Mouse (Mus musculus) liver, embryonic 14.5 days (tissue): ENCODE measurements around the gene Nop9. TPM values are rescaled to one million over a fixed set of nuclear protein-coding genes. Genes with fewer than 3 reads are reported as not detected.
"Not testable (repeated sequence)": the region's sequence is repeated elsewhere in the genome, so short reads cannot be mapped to it uniquely, and the experiment has no call there.

Experiments
- ATAC-seq: fragments of 200-750 bp; cut with Nextera tagmentation; 2 replicates; pipeline ENCODE4 v1.8.0; 2017; ENCODE audit warnings: moderate number of reproducible peaks, mild to moderate bottlenecking, moderate library complexity; ENCODE audit not compliant: insufficient read depth
- DNase-seq, 3 experiments: peaks; one replicate each; pipeline ENCODE4 v3.0.0-alpha.2; 2012 to 2013; ENCODE audit warnings: low read depth in 3 of 3, low spot score in 3 of 3
- H3K27ac ChIP-seq: fragments of 300-500 bp; sonication (generic); 2 replicates; pipeline ENCODE4 v1.5.1; 2014; ENCODE audit warnings: moderate library complexity, mild to moderate bottlenecking, control low read depth, inconsistent platforms
- H3K27me3 ChIP-seq: fragments of 300-500 bp; sonication (generic); 2 replicates; pipeline ENCODE4 v1.6.1; 2014; ENCODE audit warnings: mild to moderate bottlenecking, low read length, moderate library complexity; ENCODE audit not compliant: control insufficient read depth, insufficient read depth
- H3K36me3 ChIP-seq: fragments of 300-500 bp; sonication (generic); replicated peaks from 2 replicates; pipeline ENCODE4 v1.6.1; 2014; ENCODE audit warnings: low read depth; ENCODE audit not compliant: control insufficient read depth, insufficient read depth
- H3K4me1 ChIP-seq, 2 experiments: fragments of 200-500 bp in 1 of 2; fragments of 300-500 bp in 1 of 2; sonication (generic) in 1 of 2; replicated peaks; 2 replicates each; pipeline ENCODE4 v1.6.1; 2012 to 2014; ENCODE audit warnings: antibody characterized with exemption in 1 of 2, inconsistent platforms in 1 of 2, low read length in 1 of 2; ENCODE audit not compliant: control insufficient read depth in 2 of 2, insufficient read depth in 2 of 2
- H3K4me2 ChIP-seq: fragments of 300-500 bp; sonication (generic); 2 replicates; pipeline ENCODE4 v1.6.1; 2014; ENCODE audit warnings: low read depth, mild to moderate bottlenecking, control low read depth, moderate library complexity
- H3K4me3 ChIP-seq, 2 experiments: fragments of 200-500 bp in 1 of 2; fragments of 300-500 bp in 1 of 2; sonication (generic) in 1 of 2; 2 replicates each; pipeline ENCODE4 v1.5.1; 2012 to 2014; ENCODE audit warnings: low read depth in 2 of 2, low read length in 2 of 2, mild to moderate bottlenecking in 2 of 2, control low read depth in 1 of 2, inconsistent platforms in 1 of 2, moderate library complexity in 1 of 2; ENCODE audit not compliant: insufficient read depth in 1 of 2
- H3K9ac ChIP-seq: fragments of 300-500 bp; sonication (generic); replicated peaks from 2 replicates; pipeline ENCODE4 v1.6.1; 2014; ENCODE audit warnings: mild to moderate bottlenecking, control low read depth, moderate library complexity
- H3K9me3 ChIP-seq: fragments of 300-500 bp; sonication (generic); 2 replicates; pipeline ENCODE4 v1.6.1; 2016; ENCODE audit warnings: low read length, mixed read lengths; ENCODE audit not compliant: control insufficient read depth
- CTCF ChIP-seq: IDR thresholded peaks from 2 replicates; pipeline ENCODE4 v1.5.1; 2016; ENCODE audit warnings: antibody characterized with exemption, low read depth, control low read depth
- EP300 ChIP-seq: IDR thresholded peaks from 2 replicates; pipeline ENCODE4 v1.6.1; 2016; ENCODE audit warnings: antibody characterized with exemption, low read depth
- WGBS: fragments of 180-500 bp; shearing (Covaris S2); extraction: QIAGEN DNeasy Blood & Tissue Kit; methylation state at CpG from one replicate; pipeline ENCODE4 v1.1.7; 2014; ENCODE audit not compliant: insufficient replicate concordance; 5-methylcytosine and 5-hydroxymethylcytosine counted together
- polyA plus RNA-seq, 2 experiments: library from polyadenylated mRNA; depleted of rRNA in 1 of 2; stranded (reverse) in 1 of 2; unstranded in 1 of 2; fragments of >200 nt; fragmentation: Nextera tagmentation in 1 of 2; extraction: Ambion mirVana in 1 of 2; gene quantifications; 2 replicates each; pipeline versions ENCODE4 v1.2.1 to v1.2.3; 2012 to 2014

Nop9 gene
- polyA plus RNA-seq, 2 experiments = 13.2 to 20.8 TPM

- no peak for DNase-seq
- WGBS = under 1% methylated on average over 31 of the region's 31 CpGs
- H3K9me3 ChIP-seq = no peaks in the 10 kb centered on the region
- no peaks in the 10 kb centered on the region for H3K27me3 ChIP-seq
- ATAC-seq = no peak; the same call in 1 of the 2 replicates
- H3K9ac ChIP-seq = peak overlapping the region; percentile 76
- peak overlapping the region; percentile 96 for H3K4me2 ChIP-seq
- peaks cover 15% of the 10 kb centered on the region for H3K36me3 ChIP-seq
- no peak for TF ChIP-seq EP300
- peak overlapping the region; percentile 69 to 90 for H3K4me3 ChIP-seq
- peaks cover 9 to 12% of the 10 kb centered on the region in 2 experiments; a peak in 3 of 4 replicates for H3K4me1 ChIP-seq
- H3K27ac ChIP-seq = peak overlapping the region; percentile 18; the same call in 1 of the 2 replicates
These were observed 356 bp downstream of the Nop9 start for GRCm38 (mm10) chr14:55745861-55746237.

GRCm38 (mm10) chr14:55747051-55747847 lies 1.8 kb downstream of the Nop9 start:
- H3K4me3 ChIP-seq = peak overlapping the region; percentile 69 to 90
- no peak overlapping the region for H3K27ac ChIP-seq
- peaks cover 27% of the 10 kb centered on the region for H3K36me3 ChIP-seq
- H3K4me1 ChIP-seq = peaks cover 9 to 12% of the 10 kb centered on the region in 2 experiments; a peak in 3 of 4 replicates
- ATAC-seq (no peak), DNase-seq (no peak)
- 71% methylated on average over 10 of the region's 10 CpGs for WGBS
- no peak for TF ChIP-seq CTCF
- no peak for TF ChIP-seq EP300
- H3K9me3 ChIP-seq = no peaks in the 10 kb centered on the region
- peak overlapping the region; percentile 96 for H3K4me2 ChIP-seq
- peak overlapping the region; percentile 76 for H3K9ac ChIP-seq
- H3K27me3 ChIP-seq = no peaks in the 10 kb centered on the region

- Histone ChIP-seq H3K4me2 (peak overlapping the region; percentile 26), H3K36me3 (peaks cover 16% of the 10 kb centered on the region), H3K4me3 (peak overlapping the region; percentile 33 to 36), H3K4me1 (0 out of 4 replicates have a peak, but pooled peaks cover 0 to 2% of the 10 kb centered on the region in 2 experiments), H3K9ac (no peak overlapping the region), H3K9me3 (no peaks in the 10 kb centered on the region), H3K27me3 (peaks cover 18% of the 10 kb centered on the region), H3K27ac (peak overlapping the region; percentile 10)
- DNase-seq = no peak
- no peak for TF ChIP-seq EP300
- no peak for TF ChIP-seq CTCF
- ATAC-seq = no peak
- WGBS = 8% methylated on average over 6 of the region's 6 CpGs
These were observed 12.1 kb downstream of the Nop9 start for GRCm38 (mm10) chr14:55757566-55757965.

DNA sequence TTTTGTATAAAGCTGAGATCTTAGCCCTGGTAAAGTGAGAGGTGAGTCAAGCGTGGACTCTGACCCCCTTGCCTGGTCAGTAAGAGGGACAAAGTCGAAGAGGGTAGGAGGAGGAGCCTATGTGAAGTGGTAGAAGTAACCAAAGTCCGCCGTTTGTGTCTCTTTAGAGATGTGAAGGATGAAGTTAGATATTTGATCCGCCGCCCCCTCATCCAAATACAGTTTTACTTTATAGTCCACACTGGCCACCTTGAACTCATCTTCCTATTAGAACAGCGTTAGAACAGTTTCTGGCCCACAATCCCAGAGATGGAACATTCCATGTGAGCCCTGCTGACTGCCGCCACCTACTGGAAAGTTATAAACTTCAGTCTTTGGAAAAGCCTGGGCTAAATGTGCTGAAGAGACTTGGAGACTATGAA lies 12.9 kb downstream of the Nop9 start, which contains the start of gene Cideb:
TSS of gene Cideb (minus strand) at position 96 of the 422 bp plus-strand sequence.
- TF ChIP-seq CTCF (peak; percentile 71), EP300 (no peak)
- Histone ChIP-seq H3K27ac (peak within 1 kb of the TSS; percentile 10), H3K4me2 (peak within 1 kb of the TSS; percentile 26), H3K9me3 (no peaks in the 10 kb centered on the region), H3K9ac (no peak within 1 kb of the TSS), H3K4me1 (0 out of 4 replicates have a peak, but pooled peaks cover 0 to 2% of the 10 kb centered on the region in 2 experiments), H3K36me3 (peaks cover 10% of the 10 kb centered on the region; the same call in 1 of the 2 replicates), H3K4me3 (peak within 1 kb of the TSS; percentile 33 to 40), H3K27me3 (peaks cover 27% of the 10 kb centered on the region)
- WGBS = 15% methylated on average over 8 of the region's 8 CpGs
- ATAC-seq (peak; percentile 32; the same call in 1 of the 2 replicates), DNase-seq (peak in 2 of 3 experiments; percentile 32 to 46)

GRCm38 (mm10) chr14:55760156-55760555 lies 14.7 kb downstream of the Nop9 start:
- not testable (repeated sequence) for H3K4me3 ChIP-seq, H3K36me3 ChIP-seq, H3K9ac ChIP-seq, H3K27ac ChIP-seq, H3K9me3 ChIP-seq, H3K4me1 ChIP-seq
- 2% methylated on average over 6 of the region's 6 CpGs for WGBS
- DNase-seq = peak; percentile 37 to 47 (median 39)
- peak overlapping the region; percentile 47 for H3K4me2 ChIP-seq
- 0 out of 2 replicates have a peak, but pooled peaks have one; percentile 4 for ATAC-seq
- H3K27me3 ChIP-seq = peaks cover 28% of the 10 kb centered on the region
- peak; percentile 87 for TF ChIP-seq CTCF
